Comparison of ENCODE assay signal across 8 mouse cellular contexts in the genomic region with DNA sequence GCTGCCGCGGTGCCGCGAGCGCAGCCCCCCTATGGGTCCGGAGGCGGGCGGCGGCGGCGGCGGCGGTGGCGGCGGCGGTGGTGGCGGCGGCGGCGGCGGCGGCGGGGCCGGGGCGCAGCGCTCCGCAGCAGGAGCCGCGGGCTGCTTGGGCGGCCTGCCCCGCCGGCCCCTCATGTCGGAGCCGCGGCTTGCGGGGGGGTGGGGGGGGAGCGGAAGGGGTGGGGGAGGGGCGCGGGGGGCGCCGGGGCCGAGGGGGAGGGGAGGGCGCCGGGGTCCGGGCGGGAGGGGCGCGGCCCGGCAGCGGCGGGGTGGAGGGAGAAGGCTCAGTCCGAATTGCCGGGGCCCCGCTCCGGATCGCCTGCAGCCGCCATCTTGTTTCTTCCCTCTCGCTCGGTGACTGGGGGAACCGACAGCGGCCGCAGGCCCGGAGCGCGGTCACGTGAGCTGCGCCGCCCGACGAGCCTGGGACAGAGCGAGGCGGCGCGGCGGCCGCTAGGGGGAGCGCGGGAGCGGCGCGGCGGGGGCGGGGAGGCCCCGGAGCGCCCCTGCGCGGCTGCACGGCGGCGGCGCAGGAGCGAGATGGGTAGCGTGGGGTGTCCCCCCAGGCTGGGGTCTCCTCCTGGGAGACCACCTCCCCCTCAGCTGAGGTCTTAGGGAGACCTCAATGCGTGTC. TPM values are rescaled to one million over a fixed set of nuclear protein-coding genes. Genes with fewer than 3 reads are reported as not detected.
DNase-seq lines count a peak whose midpoint lies in the region; ATAC-seq lines count a peak whose summit lies in the region.

Gene Bptf, minus strand, starts transcription at position 379 of the 673 bp plus-strand sequence.

- no peaks in the 10 kb centered on the region for H3K36me3 ChIP-seq in hindbrain, embryonic 12.5 days

- H3K27ac ChIP-seq in hindbrain, embryonic 12.5 days: peak within 1 kb of the TSS; percentile 97

- peak within 1 kb of the TSS; percentile 95 for H3K9ac ChIP-seq in hindbrain, embryonic 12.5 days

- ATAC-seq in hindbrain, embryonic 12.5 days (ENCODE audit: low FRiP score): peak; percentile 97

- DNase-seq in R1 (ENCODE audit: low read depth, low spot score): peak; percentile 84
- DNase-seq in cerebellum, postnatal 14 days: peak; percentile 93 to 94
- peak; percentile 78 to 84 for DNase-seq in frontal cortex, postnatal 14 days (ENCODE audit: low spot score in 2 of 2)
- DNase-seq in layer of hippocampus, postnatal 36 days: peak; percentile 86 to 87
- DNase-seq in lung, postnatal 25 days (ENCODE audit: low spot score): peak; percentile 90
- DNase-seq in retina, adult 2 months (ENCODE audit: low read depth, low spot score): peak; percentile 80
- peak; percentile 91 for DNase-seq in thymus, postnatal 25 days

- no peaks in the 10 kb centered on the region for H3K27me3 ChIP-seq in hindbrain, embryonic 12.5 days

- WGBS in hindbrain, embryonic 12.5 days: 0% methylated on average over 54 of the region's 94 CpGs

- H3K4me2 ChIP-seq in hindbrain, embryonic 12.5 days (replicated peaks): peak within 1 kb of the TSS; percentile 78

- peak within 1 kb of the TSS; percentile 94 for H3K4me3 ChIP-seq in hindbrain, embryonic 12.5 days

- peaks cover 20% of the 10 kb centered on the region for H3K4me1 ChIP-seq in hindbrain, embryonic 12.5 days

- no peaks in the 10 kb centered on the region for H3K9me3 ChIP-seq in hindbrain, embryonic 12.5 days (replicated peaks)

RNA-seq across cellular contexts. Expression of gene Bptf, which starts in this region (rescaled TPM):
- 38.5 and 41.0 TPM in 2 replicates for polyA plus RNA-seq in hindbrain, embryonic 12.5 days (2016; fragmentation: Nextera tagmentation; extraction: Ambion mirVana)
- total RNA-seq in layer of hippocampus, postnatal 36 days (2021): 10 to 100 TPM; 64.1 to 74.8 TPM

Comparison
In these comparisons a context has a peak if more than half of its experiments do, and no peak if none do; other contexts are left out.
1. Peak in every context shown above with its lines: DNase-seq, ATAC-seq, H3K4me3 ChIP-seq and H3K27ac ChIP-seq.